In the genomic region with DNA sequence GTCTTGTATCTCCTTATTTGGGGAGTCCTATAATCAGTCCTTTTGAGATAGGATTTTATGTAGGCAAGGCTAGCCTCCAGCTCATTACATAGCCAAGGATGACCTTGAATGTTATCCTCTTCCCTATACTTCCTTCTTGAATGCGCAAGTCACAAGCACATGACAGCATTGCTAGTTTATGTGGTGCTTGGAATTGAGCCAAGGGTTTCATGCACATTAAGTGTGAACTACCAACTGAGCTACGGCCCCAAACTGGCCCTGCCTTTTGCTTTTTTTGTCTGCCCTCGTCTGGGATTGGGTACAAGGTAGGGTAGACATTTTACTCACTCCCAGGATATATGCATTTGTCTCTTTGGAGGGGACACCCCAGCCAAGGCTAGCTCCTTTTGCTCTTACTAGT, we compare ENCODE assay signal across 23 mouse cellular contexts. TPM values are rescaled to one million over a fixed set of nuclear protein-coding genes. Genes with fewer than 3 reads are reported as not detected.
"Had no signal": no experiment of that assay in that cellular context is flagged by ENCODE, and none has a peak within 500 bp of the region (broad histone marks: within the 10 kb centered on the region; RNA-seq: fewer than 3 reads in every experiment).

No protein-coding gene starts in this region.

- H3K9me3 ChIP-seq: megakaryocyte, embryonic 14.5 days; midbrain, embryonic 13.5 days; midbrain, embryonic 15.5 days; neural tube, embryonic 12.5 days; stomach, embryonic 15.5 days had no signal

- ATAC-seq: midbrain, embryonic 13.5 days; midbrain, embryonic 15.5 days had no signal

- H3K4me2 ChIP-seq: midbrain, embryonic 11.5 days; midbrain, embryonic 13.5 days; midbrain, embryonic 15.5 days; neural tube, embryonic 12.5 days; stomach, embryonic 15.5 days had no signal

- H3K27me3 ChIP-seq: midbrain, embryonic 13.5 days; midbrain, embryonic 15.5 days; neural tube, embryonic 12.5 days; stomach, embryonic 15.5 days had no signal

- H3K9ac ChIP-seq: midbrain, embryonic 13.5 days; midbrain, embryonic 15.5 days; neural tube, embryonic 12.5 days; stomach, embryonic 15.5 days had no signal

- H3K4me3 ChIP-seq: megakaryocyte, embryonic 14.5 days; midbrain, embryonic 13.5 days; midbrain, embryonic 15.5 days; neural tube, embryonic 12.5 days; stomach, embryonic 15.5 days had no signal

- DNase-seq: lung, adult 2 months; lung, postnatal 14 days; lung, postnatal 36 days; right cerebral cortex, postnatal 14 days; thymus, adult 2 months; thymus, postnatal 25 days; thymus, postnatal 4 days had no signal

- H3K27ac ChIP-seq: macrophage; midbrain, embryonic 13.5 days; midbrain, embryonic 15.5 days; neural tube, embryonic 12.5 days; stomach, embryonic 15.5 days; stomach, postnatal 0 days had no signal

- H3K36me3 ChIP-seq: midbrain, embryonic 13.5 days; midbrain, embryonic 15.5 days; neural tube, embryonic 12.5 days; stomach, embryonic 15.5 days had no signal

- H3K4me1 ChIP-seq: megakaryocyte, embryonic 14.5 days; midbrain, embryonic 15.5 days; neural tube, embryonic 12.5 days; stomach, embryonic 15.5 days had no signal

RNA-seq across cellular contexts. Expression of gene Foxi3, which starts 16.7 kb away (rescaled TPM):
- total RNA-seq: megakaryocyte progenitor cell, adult 5-6 weeks; midbrain, postnatal 0 days; monocyte, adult 5-6 weeks; neutrophil, adult 5-6 weeks had no signal
- polyA plus RNA-seq: lung, adult 2 months; lung, embryonic 16.5 days; macrophage; midbrain, embryonic 11.5 days; midbrain, embryonic 13.5 days; midbrain, embryonic 15.5 days; midbrain, postnatal 0 days; neural tube, embryonic 12.5 days; neural tube, embryonic 14.5 days; spleen, adult 2 months; stomach, embryonic 15.5 days; stomach, postnatal 0 days; urinary bladder, adult 2 months had no signal

RNA-seq across cellular contexts. Expression of gene Tex37, which starts 54.3 kb away (rescaled TPM):
- total RNA-seq: megakaryocyte progenitor cell, adult 5-6 weeks; midbrain, postnatal 0 days; monocyte, adult 5-6 weeks; neutrophil, adult 5-6 weeks had no signal
- polyA plus RNA-seq: lung, adult 2 months; lung, embryonic 16.5 days; macrophage; midbrain, embryonic 11.5 days; midbrain, embryonic 13.5 days; midbrain, embryonic 15.5 days; midbrain, postnatal 0 days; neural tube, embryonic 12.5 days; neural tube, embryonic 14.5 days; spleen, adult 2 months; stomach, embryonic 15.5 days; stomach, postnatal 0 days; urinary bladder, adult 2 months had no signal
